In genomic region chr17:27623360-27624326, GRCm38 (mm10) we compare ENCODE assay signal across 8 mouse cellular contexts. TPM values are rescaled to one million over a fixed set of nuclear protein-coding genes. Genes with fewer than 3 reads are reported as not detected.
DNase-seq lines count a peak whose midpoint lies in the region; ATAC-seq and TF ChIP-seq lines count a peak whose summit lies in the region.

Gene Nudt3, minus strand, starts transcription at chr17:27623495.

- H3K36me3 ChIP-seq in ES-Bruce4 (ENCODE audit: control insufficient read depth, insufficient read depth, low read length, poor library complexity, severe bottlenecking): no peaks in the 10 kb centered on the region
- H3K36me3 ChIP-seq in forebrain, embryonic 13.5 days (ENCODE audit: poor library complexity, severe bottlenecking): peaks cover 5% of the 10 kb centered on the region; the same call in 1 of the 2 replicates
- no peaks in the 10 kb centered on the region for H3K36me3 ChIP-seq in heart, postnatal 0 days (replicated peaks; ENCODE audit: control insufficient read depth, insufficient read depth, low read length)
- 0 out of 2 replicates have a peak, but pooled peaks cover 2% of the 10 kb centered on the region for H3K36me3 ChIP-seq in liver, embryonic 15.5 days (replicated peaks)
- H3K36me3 ChIP-seq in neural tube, embryonic 11.5 days (ENCODE audit: control insufficient read depth, insufficient read depth, low read length): no peaks in the 10 kb centered on the region; the same call in 1 of the 2 replicates
- no peaks in the 10 kb centered on the region for H3K36me3 ChIP-seq in stomach, embryonic 16.5 days (ENCODE audit: control insufficient read depth, insufficient read depth, low read length)

- TF ChIP-seq CTCF in ES-Bruce4 (IDR thresholded peaks at IDR 0.05; ENCODE audit: low read depth, low read length): no peak
- no peak for TF ChIP-seq CTCF in heart, postnatal 0 days (IDR thresholded peaks at IDR 0.05; ENCODE audit: low read depth)

- H3K9me3 ChIP-seq in ES-Bruce4 (replicated peaks; ENCODE audit: control insufficient read depth, insufficient read depth, low read length, poor library complexity, severe bottlenecking): no peaks in the 10 kb centered on the region
- no peaks in the 10 kb centered on the region for H3K9me3 ChIP-seq in forebrain, embryonic 13.5 days (replicated peaks)
- no peaks in the 10 kb centered on the region for H3K9me3 ChIP-seq in heart, postnatal 0 days (replicated peaks; ENCODE audit: control insufficient read depth, low read length)
- H3K9me3 ChIP-seq in liver, embryonic 15.5 days (replicated peaks): no peaks in the 10 kb centered on the region
- H3K9me3 ChIP-seq in neural tube, embryonic 11.5 days (ENCODE audit: control insufficient read depth, low read length): no peaks in the 10 kb centered on the region
- H3K9me3 ChIP-seq in stomach, embryonic 16.5 days (replicated peaks; ENCODE audit: control insufficient read depth, low read length): no peaks in the 10 kb centered on the region

- H3K9ac ChIP-seq in ES-Bruce4 (ENCODE audit: low read depth, poor library complexity, severe bottlenecking): peak within 1 kb of the TSS; percentile 97
- peak within 1 kb of the TSS; percentile 99 for H3K9ac ChIP-seq in forebrain, embryonic 13.5 days
- peak within 1 kb of the TSS; percentile 89 for H3K9ac ChIP-seq in heart, postnatal 0 days (replicated peaks; ENCODE audit: low read depth, low read length)
- peak within 1 kb of the TSS; percentile 91 for H3K9ac ChIP-seq in liver, embryonic 15.5 days
- H3K9ac ChIP-seq in neural tube, embryonic 11.5 days (ENCODE audit: low read length): peak within 1 kb of the TSS; percentile 99
- peak within 1 kb of the TSS; percentile 98 for H3K9ac ChIP-seq in stomach, embryonic 16.5 days (ENCODE audit: low read length)

- peaks cover 3% of the 10 kb centered on the region for H3K4me1 ChIP-seq in ES-Bruce4 (ENCODE audit: control insufficient read depth, insufficient read depth, low read length)
- peaks cover 54% of the 10 kb centered on the region for H3K4me1 ChIP-seq in forebrain, embryonic 13.5 days
- H3K4me1 ChIP-seq in heart, postnatal 0 days (ENCODE audit: control insufficient read depth, insufficient read depth): peaks cover 29% of the 10 kb centered on the region
- peaks cover 54% of the 10 kb centered on the region for H3K4me1 ChIP-seq in liver, embryonic 15.5 days (replicated peaks)
- H3K4me1 ChIP-seq in neural tube, embryonic 11.5 days (ENCODE audit: control insufficient read depth, insufficient read depth, low read length): peaks cover 13% of the 10 kb centered on the region
- peaks cover 10% of the 10 kb centered on the region; the same call in 1 of the 2 replicates for H3K4me1 ChIP-seq in stomach, embryonic 16.5 days (ENCODE audit: control insufficient read depth, insufficient read depth, low read length)

- 9% methylated on average over 82 of the region's 91 CpGs for WGBS in forebrain, embryonic 13.5 days
- WGBS in heart, postnatal 0 days: 8% methylated on average over 85 of the region's 91 CpGs
- 6% methylated on average over 91 of the region's 91 CpGs for WGBS in liver, embryonic 15.5 days (ENCODE audit: insufficient replicate concordance)
- WGBS in neural tube, embryonic 11.5 days: 8% methylated on average over 78 of the region's 91 CpGs
- 5% methylated on average over 83 of the region's 91 CpGs for WGBS in stomach, embryonic 16.5 days

- H3K27me3 ChIP-seq in ES-Bruce4 (ENCODE audit: control insufficient read depth, insufficient read depth, low read length, poor library complexity, severe bottlenecking): no peaks in the 10 kb centered on the region
- no peaks in the 10 kb centered on the region for H3K27me3 ChIP-seq in forebrain, embryonic 13.5 days
- H3K27me3 ChIP-seq in heart, postnatal 0 days (ENCODE audit: control insufficient read depth, insufficient read depth, low read length): no peaks in the 10 kb centered on the region
- H3K27me3 ChIP-seq in liver, embryonic 15.5 days: no peaks in the 10 kb centered on the region
- no peaks in the 10 kb centered on the region for H3K27me3 ChIP-seq in neural tube, embryonic 11.5 days (ENCODE audit: control insufficient read depth, insufficient read depth, low read length)
- H3K27me3 ChIP-seq in stomach, embryonic 16.5 days (ENCODE audit: control insufficient read depth, insufficient read depth, low read length): no peaks in the 10 kb centered on the region

- H3K4me3 ChIP-seq in ES-Bruce4 (ENCODE audit: low read depth, low read length): peak within 1 kb of the TSS; percentile 74
- peak within 1 kb of the TSS; percentile 91 for H3K4me3 ChIP-seq in forebrain, embryonic 13.5 days
- H3K4me3 ChIP-seq in heart, postnatal 0 days (ENCODE audit: low read depth, low read length): peak within 1 kb of the TSS; percentile 94
- H3K4me3 ChIP-seq in liver, embryonic 15.5 days (replicated peaks): peak within 1 kb of the TSS; percentile 93
- peak within 1 kb of the TSS; percentile 97 for H3K4me3 ChIP-seq in neural tube, embryonic 11.5 days (ENCODE audit: low read depth, low read length)
- H3K4me3 ChIP-seq in stomach, embryonic 16.5 days (replicated peaks; ENCODE audit: low read length): peak within 1 kb of the TSS; percentile 82

- TF ChIP-seq POLR2A in ES-Bruce4 (IDR thresholded peaks at IDR 0.05; ENCODE audit: insufficient read depth, low read length): no peak

- no peak for TF ChIP-seq EP300 in ES-Bruce4 (IDR thresholded peaks at IDR 0.05; ENCODE audit: insufficient read depth, low read depth, low read length)
- no peak for TF ChIP-seq EP300 in heart, postnatal 0 days (IDR thresholded peaks at IDR 0.05; ENCODE audit: low read depth)

- no peak within 1 kb of the TSS for H3K27ac ChIP-seq in ES-Bruce4 (ENCODE audit: insufficient read depth, low read length)
- peak within 1 kb of the TSS; percentile 98 for H3K27ac ChIP-seq in forebrain, embryonic 13.5 days
- peak within 1 kb of the TSS; percentile 95 for H3K27ac ChIP-seq in heart, postnatal 0 days (ENCODE audit: low read depth)
- peak within 1 kb of the TSS; percentile 89 for H3K27ac ChIP-seq in liver, embryonic 15.5 days (replicated peaks)
- peak within 1 kb of the TSS; percentile 99 for H3K27ac ChIP-seq in neural tube, embryonic 11.5 days (ENCODE audit: low read depth, low read length)
- H3K27ac ChIP-seq in stomach, embryonic 16.5 days (ENCODE audit: low read length): peak within 1 kb of the TSS; percentile 93

- peak within 1 kb of the TSS; percentile 90 for H3K4me2 ChIP-seq in forebrain, embryonic 13.5 days
- peak within 1 kb of the TSS; percentile 69 for H3K4me2 ChIP-seq in heart, postnatal 0 days (ENCODE audit: low read depth, low read length)
- peak within 1 kb of the TSS; percentile 97 for H3K4me2 ChIP-seq in liver, embryonic 15.5 days
- peak within 1 kb of the TSS; percentile 70 for H3K4me2 ChIP-seq in neural tube, embryonic 11.5 days (ENCODE audit: low read depth)
- H3K4me2 ChIP-seq in stomach, embryonic 16.5 days (ENCODE audit: low read depth, low read length): peak within 1 kb of the TSS; percentile 73

- peak; percentile 83 for ATAC-seq in cerebellum, adult (ENCODE audit: insufficient number of reproducible peaks, low FRiP score, low TSS enrichment)
- peak; percentile 92 for ATAC-seq in forebrain, embryonic 13.5 days
- peak; percentile 89 for ATAC-seq in heart, postnatal 0 days (ENCODE audit: insufficient read depth, low read depth)
- ATAC-seq in liver, embryonic 15.5 days (ENCODE audit: insufficient read depth): peak; percentile 88
- peak; percentile 82 for ATAC-seq in neural tube, embryonic 11.5 days (ENCODE audit: insufficient read depth, low FRiP score, low TSS enrichment)
- peak; percentile 94 for ATAC-seq in stomach, embryonic 16.5 days (ENCODE audit: insufficient read depth, low FRiP score)

- DNase-seq in heart, postnatal 0 days (ENCODE audit: low spot score): peak; percentile 83
- peak; percentile 84 to 94 for DNase-seq in kidney, postnatal 36 days
- peak; percentile 96 for DNase-seq in neural tube, embryonic 11.5 days (ENCODE audit: low spot score)

RNA-seq across cellular contexts. Expression of gene Nudt3, which starts in this region (rescaled TPM):
- 67.3 and 68.8 TPM in 2 replicates for polyA plus RNA-seq in ES-Bruce4 (2011; ENCODE audit: insufficient read depth, insufficient read length, low read depth, missing spikeins)
- polyA plus RNA-seq in forebrain, embryonic 13.5 days (2015; fragmentation: Nextera tagmentation; extraction: Ambion mirVana): 191 and 196 TPM in 2 replicates
- total RNA-seq in heart, postnatal 0 days (2014; rRNA removed; ENCODE audit: low replicate concordance): 159 and 184 TPM in 2 replicates
- 139 and 140 TPM in 2 replicates for polyA plus RNA-seq in heart, postnatal 0 days (2015; fragmentation: Nextera tagmentation; extraction: Ambion mirVana)
- 23.2 and 26.1 TPM in 2 replicates for polyA plus RNA-seq in liver, embryonic 15.5 days (2015; fragmentation: Nextera tagmentation; extraction: Ambion mirVana)
- polyA plus RNA-seq in neural tube, embryonic 11.5 days (2014; fragmentation: Nextera tagmentation; extraction: Ambion mirVana): 41.8 and 49.3 TPM in 2 replicates
- 63.1 and 63.4 TPM in 2 replicates for polyA plus RNA-seq in stomach, embryonic 16.5 days (2015; fragmentation: Nextera tagmentation; extraction: Ambion mirVana)
